Mouse (Mus musculus) C2C12 (cell line): ENCODE data around the gene Ccdc190.

Experiments
- CTCF ChIP-seq: IDR thresholded peaks from one replicate; pipeline ENCODE4 v1.5.1; 2011; ENCODE audit not compliant: control insufficient read depth, insufficient read depth, insufficient read length
- MAX ChIP-seq: IDR thresholded peaks from one replicate; pipeline ENCODE4 v1.6.1; 2011; ENCODE audit warnings: mild to moderate bottlenecking, control low read depth
- MYOD1 ChIP-seq: IDR thresholded peaks from one replicate; pipeline ENCODE4 v1.6.1; 2011; ENCODE audit warnings: low read depth; ENCODE audit not compliant: control insufficient read depth, insufficient read length

GRCm38 (mm10) chr1:169900771-169901336 lies 27.6 kb upstream of the Ccdc190 start:
- TF ChIP-seq CTCF (no peak), MYOD1 (no peak), MAX (no peak)
